Mouse (Mus musculus) lung, adult 2 months (tissue): ENCODE data around the gene St6galnac1.
"Not testable (repeated sequence)": the region's sequence is repeated elsewhere in the genome, so short reads cannot be mapped to it uniquely, and the experiment has no call there.

Source experiments
- CTCF ChIP-seq: fragments of 200-500 bp; IDR thresholded peaks from 2 replicates; pipeline ENCODE4 v1.5.1; 2011; ENCODE audit warnings: mild to moderate bottlenecking, low read length, control low read depth; ENCODE audit not compliant: insufficient read depth
- POLR2A ChIP-seq: fragments of 200-500 bp; IDR thresholded peaks from 2 replicates; pipeline ENCODE4 v1.6.1; 2011; ENCODE audit warnings: low read depth, mild to moderate bottlenecking, control low read depth, low read length, borderline replicate concordance; ENCODE audit errors: extremely low read depth

GRCm38 (mm10) chr11:116746822-116747221 is 28.5 kb downstream of the St6galnac1 start:
- not testable (repeated sequence) for TF ChIP-seq POLR2A, CTCF
